Mouse (Mus musculus) brain, adult 2 months (tissue): ENCODE results near the gene Chst5.
"Not testable (repeated sequence)": the region's sequence is repeated elsewhere in the genome, so short reads cannot be mapped to it uniquely, and the experiment has no call there.

Experiments
- DNase-seq: peaks from one replicate; pipeline ENCODE4 v3.0.0; 2011; ENCODE audit warnings: low read depth, low spot score

Gene Chst5

GRCm38 (mm10) chr8:111909621-111910450 lies at the start of gene Chst5:
Chst5 (minus strand) TSS chr8:111910447.
- peak; percentile 53 for DNase-seq

GRCm38 (mm10) chr8:111957231-111957630 lies 47.0 kb upstream of the Chst5 start:
- DNase-seq = peak; percentile 29

- no peak for DNase-seq
Measured at GRCm38 (mm10) chr8:111955879-111956278, 45.6 kb upstream of the Chst5 start.

- no peak for DNase-seq
Measured at GRCm38 (mm10) chr8:111954844-111955594, 44.8 kb upstream of the Chst5 start.

GRCm38 (mm10) chr8:111951936-111952335 lies 41.7 kb upstream of the Chst5 start:
- DNase-seq = peak; percentile 87

GRCm38 (mm10) chr8:111951317-111951716 lies 41.1 kb upstream of the Chst5 start:
- peak; percentile 83 for DNase-seq

GRCm38 (mm10) chr8:111950846-111951245 lies 40.6 kb upstream of the Chst5 start:
- DNase-seq = no peak

- DNase-seq = peak; percentile 84
Measured at GRCm38 (mm10) chr8:111947954-111948353, 37.7 kb upstream of the Chst5 start.

- no peak for DNase-seq
Measured at GRCm38 (mm10) chr8:111947144-111947543, 36.9 kb upstream of the Chst5 start.

GRCm38 (mm10) chr8:111943544-111943943 lies 33.3 kb upstream of the Chst5 start:
- no peak for DNase-seq

- peak; percentile 24 for DNase-seq
Measured at GRCm38 (mm10) chr8:111941101-111941454, 30.8 kb upstream of the Chst5 start.

- peak; percentile 99 for DNase-seq
Measured at GRCm38 (mm10) chr8:111940171-111941100, 30.2 kb upstream of the Chst5 start, which contains the start of gene Gabarapl2. Gabarapl2 (plus strand) TSS chr8:111940703.

- peak; percentile 82 for DNase-seq
Measured at GRCm38 (mm10) chr8:111939516-111940142, 29.4 kb upstream of the Chst5 start.

GRCm38 (mm10) chr8:111938076-111938985 lies 28.1 kb upstream of the Chst5 start:
- DNase-seq = not testable (repeated sequence)

- no peak for DNase-seq
Measured at GRCm38 (mm10) chr8:111937184-111937583, 26.9 kb upstream of the Chst5 start.

GRCm38 (mm10) chr8:111934201-111934600 lies 24.0 kb upstream of the Chst5 start:
- no peak for DNase-seq

- DNase-seq = peak; percentile 99
Measured at GRCm38 (mm10) chr8:111933348-111934076, 23.3 kb upstream of the Chst5 start, which contains the start of gene Tmem231. Tmem231 (minus strand) TSS chr8:111933881.

- DNase-seq = peak; percentile 78
Measured at GRCm38 (mm10) chr8:111932580-111933336, 22.5 kb upstream of the Chst5 start.
